Mouse (Mus musculus): ENCODE results near the gene Efr3b.

Gene Efr3b

DNA sequence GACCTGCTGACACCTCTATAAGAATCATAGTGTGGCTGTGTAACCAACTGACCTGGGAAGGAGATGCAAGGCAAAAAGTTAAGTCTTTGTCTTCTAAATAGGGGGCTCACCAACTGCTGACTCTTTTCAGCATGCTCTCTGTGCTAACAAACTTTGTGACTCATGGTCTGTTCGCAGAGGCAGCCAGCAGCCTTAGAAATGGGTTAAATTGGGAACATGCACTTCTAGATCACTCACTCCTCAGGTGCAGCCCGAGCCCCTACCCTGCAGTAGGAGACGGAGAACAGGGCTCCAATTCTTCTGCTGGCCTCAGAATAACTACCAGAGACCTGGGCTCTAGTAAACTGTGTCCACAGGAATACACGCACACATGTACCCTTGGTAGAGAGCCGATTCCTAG lies 1.2 kb downstream of the Efr3b start:
- CTCF ChIA-PET: no interaction called here

DNA sequence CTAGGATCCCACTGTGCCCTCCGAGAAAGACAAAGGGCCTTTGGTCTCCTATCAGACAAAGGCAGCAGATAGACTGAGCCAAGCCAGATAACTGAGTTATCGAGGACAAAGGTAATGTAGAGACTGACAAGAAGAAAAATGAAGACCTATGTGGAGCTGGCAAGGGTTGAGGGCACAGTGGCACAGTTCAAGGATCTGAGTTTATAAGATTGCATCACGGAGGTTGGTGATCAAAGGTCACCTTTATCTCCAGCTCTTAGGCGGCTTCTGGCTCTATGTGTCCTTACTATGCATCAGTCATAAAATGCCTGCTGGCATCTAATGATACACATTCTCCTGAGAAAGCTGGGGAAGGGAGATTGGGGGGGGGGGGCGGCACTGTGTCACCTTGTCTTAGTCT lies 2.6 kb downstream of the Efr3b start:
- CTCF ChIA-PET: no interaction called here

GRCm38 (mm10) chr12:4029064-4029463 lies 9.7 kb downstream of the Efr3b start:
- CTCF ChIA-PET: no interaction called here

DNA sequence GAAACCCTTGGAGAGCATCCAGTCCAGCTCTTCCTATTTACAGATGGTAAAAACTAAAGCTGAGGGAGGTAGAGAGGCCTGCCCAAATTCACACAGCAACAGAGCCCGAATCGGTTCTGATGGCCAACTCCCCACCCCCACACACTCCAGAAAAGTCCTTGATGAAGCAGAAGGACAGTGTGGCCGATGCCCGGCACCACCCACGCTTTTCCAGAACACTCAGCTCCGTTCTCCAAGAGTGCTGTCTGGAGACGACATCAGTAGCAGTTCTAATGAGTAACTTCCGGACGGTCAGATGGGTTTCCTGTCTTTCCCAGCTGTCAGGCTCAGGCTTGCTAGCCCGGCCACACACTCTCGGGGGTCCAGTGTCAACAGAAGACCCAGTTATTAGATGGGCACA lies 10.2 kb downstream of the Efr3b start:
- CTCF ChIA-PET: no interaction called here

DNA sequence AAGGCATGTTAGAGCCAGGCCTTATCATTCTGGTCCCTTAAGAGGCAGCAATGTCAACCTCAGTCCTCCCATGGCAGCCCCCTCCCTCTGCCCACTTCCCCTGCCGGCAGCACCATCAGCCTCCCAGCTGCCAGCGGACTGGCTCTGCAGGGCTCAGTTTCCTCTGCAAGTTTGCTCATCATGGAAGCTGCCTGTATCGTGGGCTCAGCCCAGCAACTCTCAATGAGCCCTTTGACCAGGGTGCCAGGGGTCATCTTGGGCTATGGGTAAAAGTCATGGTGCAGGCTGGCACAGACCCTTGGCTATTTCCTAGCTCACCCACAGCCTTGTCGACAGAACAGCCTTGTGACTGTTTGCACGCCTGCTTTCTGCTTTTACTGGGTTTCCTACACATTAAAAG lies 14.4 kb downstream of the Efr3b start:
- CTCF ChIA-PET: no interaction called here

- CTCF ChIA-PET: no interaction called here
Measured at GRCm38 (mm10) chr12:4023501-4023900, 15.2 kb downstream of the Efr3b start.

- CTCF ChIA-PET: interaction anchor here (0.7 kb wide), 1 partner anchor 196 kb away, joined by 4 read pairs; no protein-coding TSS in a partner anchor
Measured at GRCm38 (mm10) chr12:4022845-4023244, 15.9 kb downstream of the Efr3b start.

- CTCF ChIA-PET: no interaction called here
Measured at GRCm38 (mm10) chr12:4020505-4020904, 18.2 kb downstream of the Efr3b start.

DNA sequence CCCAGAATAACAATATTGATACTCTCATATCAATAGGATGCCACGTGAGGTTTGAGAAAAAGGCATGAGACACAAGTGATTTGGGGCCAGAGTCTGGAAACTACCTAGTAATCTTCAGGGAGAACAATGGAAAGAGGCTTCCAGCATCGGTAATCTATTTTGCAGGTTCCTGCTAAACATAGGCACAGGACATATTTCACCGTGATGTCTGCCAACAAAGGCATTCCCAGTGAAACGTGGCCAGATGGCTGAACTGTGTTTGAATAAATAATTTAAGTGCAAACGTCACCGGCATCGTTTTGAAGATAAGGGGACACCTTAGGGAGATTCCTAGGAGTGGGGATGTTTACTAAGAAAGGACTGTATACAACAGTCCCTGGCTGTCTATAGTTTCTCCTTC lies 22.4 kb downstream of the Efr3b start:
- CTCF ChIA-PET: no interaction called here

- CTCF ChIA-PET: no interaction called here
Measured at GRCm38 (mm10) chr12:4015741-4016140, 23.0 kb downstream of the Efr3b start.

DNA sequence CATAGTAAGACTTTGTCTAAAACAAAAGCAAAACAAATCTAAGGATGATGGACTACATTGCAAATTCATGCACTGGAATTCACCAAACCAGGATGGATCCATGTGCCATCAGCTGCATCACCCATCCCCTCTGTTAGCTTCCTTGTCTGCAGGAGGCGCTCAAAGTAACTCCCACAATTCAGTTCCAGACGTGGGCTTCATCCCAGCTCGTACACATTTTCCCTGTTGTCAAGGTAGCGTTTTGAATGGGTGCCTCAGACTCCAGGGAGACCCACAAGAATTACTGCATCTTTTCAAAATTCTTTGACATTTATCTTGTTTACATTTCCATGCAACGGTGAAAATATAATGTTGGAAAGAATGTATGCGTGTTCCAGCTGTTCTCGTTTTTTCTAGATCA lies 23.5 kb downstream of the Efr3b start:
- CTCF ChIA-PET: no interaction called here

DNA sequence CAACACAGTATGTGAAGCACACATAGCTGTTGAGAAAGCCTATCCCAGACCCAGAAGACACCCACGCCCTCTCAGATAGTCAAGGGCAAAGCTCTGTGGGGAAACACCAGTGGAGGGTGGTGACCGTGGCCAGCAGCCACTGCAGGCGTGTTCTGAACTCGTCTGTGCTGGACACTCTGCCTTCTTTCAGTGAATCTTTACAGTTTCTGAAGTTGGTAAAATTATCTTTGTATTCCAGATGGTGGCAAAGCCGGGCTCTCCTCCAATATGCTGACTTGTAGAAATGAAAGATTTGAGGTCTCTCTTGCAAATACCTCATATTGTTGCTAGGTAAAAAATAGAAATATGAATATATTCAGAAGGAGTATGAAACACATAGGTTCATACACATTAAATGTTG lies 27.0 kb downstream of the Efr3b start:
- CTCF ChIA-PET: no interaction called here

DNA sequence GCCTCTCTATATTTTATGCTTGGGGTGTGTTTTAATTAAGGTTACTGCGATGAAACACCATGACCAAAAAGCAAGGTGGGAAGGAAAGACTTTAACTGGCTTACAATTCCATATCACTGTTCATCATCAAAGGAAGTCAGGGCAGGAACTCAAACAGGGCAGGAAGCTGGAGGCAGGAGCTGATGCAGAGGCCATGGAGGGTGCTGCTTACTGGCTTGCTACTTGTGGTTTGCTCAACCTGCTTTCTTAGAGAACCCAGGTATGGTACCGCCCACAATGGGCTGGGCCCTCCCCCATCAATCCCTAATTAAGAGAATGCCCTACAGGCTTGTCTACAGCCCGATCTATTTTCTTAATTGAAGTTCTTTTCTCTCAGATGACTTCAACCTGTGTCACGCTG lies 27.4 kb downstream of the Efr3b start:
- CTCF ChIA-PET: no interaction called here

- CTCF ChIA-PET: no interaction called here
Measured at GRCm38 (mm10) chr12:4008731-4009130, 30.0 kb downstream of the Efr3b start.

DNA sequence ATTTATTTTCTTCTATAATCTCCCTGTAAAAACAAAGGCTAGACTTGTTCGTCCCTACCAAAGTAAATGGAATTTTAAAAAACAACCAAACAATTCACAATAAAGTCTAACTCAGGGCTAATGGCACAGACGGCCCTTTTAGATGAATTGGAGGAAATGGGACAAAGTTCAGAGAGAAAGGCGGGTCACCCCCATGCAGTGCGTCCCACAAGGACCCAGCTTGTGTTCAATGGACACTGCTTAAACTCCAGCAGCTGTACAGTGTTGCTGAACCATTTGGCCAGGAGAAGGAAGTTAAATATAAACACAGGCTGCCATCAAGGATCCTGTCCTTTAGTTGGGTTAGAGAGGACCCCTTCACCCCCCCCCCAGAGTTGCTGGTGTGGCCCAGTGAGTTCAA lies 30.9 kb downstream of the Efr3b start:
- CTCF ChIA-PET: no interaction called here

DNA sequence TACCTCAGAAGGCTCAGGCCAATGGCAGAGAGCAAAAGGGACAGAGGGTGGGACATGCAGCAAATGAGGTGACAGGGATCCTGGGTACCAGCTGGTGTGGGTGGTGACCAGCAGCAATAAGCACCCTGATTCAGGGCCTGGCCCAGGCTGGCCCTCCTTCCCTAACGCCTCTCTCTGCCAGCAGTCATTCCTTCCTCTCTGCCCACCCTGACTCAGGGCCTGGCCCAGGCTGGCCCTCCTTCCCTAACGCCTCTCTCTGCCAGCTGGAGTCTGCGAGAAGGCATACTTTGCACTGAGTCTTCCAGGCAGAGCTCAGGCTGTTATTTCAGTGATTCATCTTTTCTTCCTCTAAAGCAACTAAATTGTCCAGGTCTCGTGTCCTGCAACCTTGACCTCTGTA lies 31.5 kb downstream of the Efr3b start:
- CTCF ChIA-PET: no interaction called here

- CTCF ChIA-PET: no interaction called here
Measured at GRCm38 (mm10) chr12:4006079-4006478, 32.6 kb downstream of the Efr3b start.

DNA sequence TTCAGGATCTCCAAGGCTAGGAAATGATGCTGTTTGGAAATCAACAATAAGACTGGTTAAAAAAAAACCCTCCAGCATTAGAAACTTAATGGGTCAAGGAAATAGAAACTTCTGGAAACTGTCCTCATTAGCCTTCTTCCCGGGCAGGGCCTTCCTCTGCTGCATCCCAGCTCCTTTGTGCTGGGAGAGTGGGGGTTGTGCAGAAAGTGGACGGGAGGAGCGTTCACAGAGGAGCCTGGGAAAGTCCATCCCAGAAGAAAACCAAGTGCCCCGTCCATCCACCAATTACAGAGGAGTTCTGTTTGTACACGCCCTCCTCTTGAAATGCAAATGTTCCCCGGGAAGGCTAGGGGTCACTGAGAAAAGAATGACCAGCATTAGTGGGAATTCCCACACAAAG lies 34.1 kb downstream of the Efr3b start:
- CTCF ChIA-PET: no interaction called here

DNA sequence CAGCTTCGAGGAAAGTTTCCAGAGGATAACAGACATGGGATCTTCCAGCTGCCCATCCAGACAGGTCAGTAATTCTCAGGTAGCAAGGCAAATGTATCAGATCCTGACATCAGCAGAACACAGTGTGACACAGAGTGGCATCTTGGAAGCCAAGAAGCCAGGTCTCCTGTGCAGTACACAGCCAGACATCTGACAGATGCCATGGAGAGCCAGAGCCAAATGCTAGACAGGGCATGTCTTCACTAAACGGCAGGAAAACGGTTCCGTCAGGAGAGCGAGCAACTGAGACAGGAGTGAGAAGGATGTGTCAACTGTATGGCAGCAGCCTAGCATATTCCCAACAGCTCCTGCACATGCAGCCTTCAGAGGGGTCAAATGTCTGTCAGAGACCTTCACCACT lies 38.3 kb downstream of the Efr3b start:
- CTCF ChIA-PET: interaction anchor here (0.6 kb wide), 1 partner anchor 592 kb away, joined by 3 read pairs; the partner anchor contains the start of genes Gm3625 and Itsn2

GRCm38 (mm10) chr12:3996749-3997148 lies 42.0 kb downstream of the Efr3b start:
- CTCF ChIA-PET: no interaction called here

DNA sequence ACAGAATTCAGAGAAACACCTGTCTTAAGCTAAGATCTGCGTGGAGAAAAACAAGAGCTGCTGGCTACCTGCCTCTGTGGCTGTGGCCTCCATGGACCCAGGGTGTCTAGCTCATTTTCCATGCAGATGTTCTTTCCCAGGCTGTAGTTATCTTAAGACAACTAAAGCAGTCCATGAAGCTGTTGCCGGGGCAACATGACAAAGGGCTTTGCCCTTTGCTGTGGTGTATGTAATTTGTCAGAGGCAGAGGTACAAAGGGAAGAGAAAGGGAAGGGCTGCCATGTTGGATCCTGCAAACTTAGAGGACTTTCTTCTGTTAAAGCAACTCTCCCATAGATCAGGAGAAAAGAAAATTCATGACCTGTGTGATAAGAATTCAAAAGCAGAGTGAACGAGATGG lies 47.7 kb downstream of the Efr3b start:
- CTCF ChIA-PET: no interaction called here

- CTCF ChIA-PET: no interaction called here
Measured at GRCm38 (mm10) chr12:3989943-3990342, 48.8 kb downstream of the Efr3b start.

DNA sequence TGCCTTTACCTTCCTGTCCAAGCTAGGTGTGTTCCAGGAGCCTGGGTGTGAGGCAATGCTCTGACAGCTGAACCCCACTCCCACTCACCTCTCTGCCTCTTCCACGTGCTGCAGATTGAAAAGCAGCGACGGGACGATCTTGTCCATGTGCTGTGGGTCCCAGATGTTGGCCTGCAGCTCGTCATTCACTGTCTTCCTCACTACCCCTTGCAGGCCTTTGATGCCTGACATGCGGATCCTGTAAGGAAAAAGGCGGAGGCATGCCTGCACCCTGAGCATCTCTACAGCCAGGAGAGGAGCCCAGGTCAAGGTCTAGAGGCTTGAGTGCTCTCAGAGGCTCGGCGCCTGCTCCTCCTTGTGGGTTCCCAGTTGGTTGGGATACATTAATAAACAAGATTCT lies 54.3 kb downstream of the Efr3b start:
- CTCF ChIA-PET: no interaction called here

GRCm38 (mm10) chr12:3983736-3984135 lies 55.0 kb downstream of the Efr3b start:
- CTCF ChIA-PET: interaction anchor here (0.6 kb wide), 2 partner anchors 97 to 617 kb away, joined by 3 to 6 read pairs; no protein-coding TSS in a partner anchor

GRCm38 (mm10) chr12:3982257-3982656 lies 56.5 kb downstream of the Efr3b start:
- CTCF ChIA-PET: interaction anchor here (0.6 to 0.7 kb wide), 2 partner anchors 40 to 46 kb away, joined by 5 to 7 read pairs; no protein-coding TSS in a partner anchor

All from spleen, embryonic (tissue).